Mouse (Mus musculus): ENCODE data around the gene Wdr82.

Wdr82 gene

DNA sequence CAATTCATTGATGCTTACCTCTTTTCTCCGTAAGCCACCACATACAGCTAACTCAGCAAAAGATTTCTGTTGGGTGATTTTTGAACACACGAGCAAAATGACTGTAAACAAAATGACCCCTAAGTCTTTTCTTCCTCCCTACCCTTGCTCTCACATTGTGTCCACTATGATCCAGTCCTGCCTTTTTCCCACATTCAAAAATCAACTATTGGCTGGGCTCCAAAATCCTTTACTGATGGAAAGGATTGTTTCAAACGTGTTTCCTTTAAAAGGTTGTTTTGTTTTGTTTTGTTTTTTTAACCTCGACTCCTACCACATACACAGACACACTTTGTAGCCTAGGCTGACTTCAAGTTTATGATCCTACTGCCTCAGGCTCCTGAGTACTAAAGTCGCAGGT lies 10.3 kb upstream of the Wdr82 start:
- 36% methylated on average over 5 of the region's 5 CpGs for WGBS

DNA sequence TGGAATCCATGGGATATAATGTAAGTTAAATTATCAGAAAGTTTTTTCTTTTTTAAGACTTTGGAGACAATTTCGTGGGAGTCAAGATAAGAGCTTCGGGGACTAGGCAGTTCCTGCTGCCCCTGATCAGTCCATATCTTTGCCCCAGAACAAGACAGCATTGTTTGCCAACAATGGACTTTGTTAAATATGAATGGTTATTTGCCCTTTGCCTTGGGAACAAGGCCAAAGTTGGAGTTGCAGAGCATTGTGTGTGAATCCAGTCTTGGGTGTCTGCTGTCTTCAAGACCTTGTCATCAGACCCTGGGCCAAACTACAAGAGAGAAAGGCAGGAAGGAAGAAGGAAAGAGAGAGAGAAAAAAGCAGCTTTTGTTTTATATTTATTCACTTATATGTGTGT lies 4.0 kb upstream of the Wdr82 start:
- 78% methylated on average over 2 of the region's 2 CpGs for WGBS

DNA sequence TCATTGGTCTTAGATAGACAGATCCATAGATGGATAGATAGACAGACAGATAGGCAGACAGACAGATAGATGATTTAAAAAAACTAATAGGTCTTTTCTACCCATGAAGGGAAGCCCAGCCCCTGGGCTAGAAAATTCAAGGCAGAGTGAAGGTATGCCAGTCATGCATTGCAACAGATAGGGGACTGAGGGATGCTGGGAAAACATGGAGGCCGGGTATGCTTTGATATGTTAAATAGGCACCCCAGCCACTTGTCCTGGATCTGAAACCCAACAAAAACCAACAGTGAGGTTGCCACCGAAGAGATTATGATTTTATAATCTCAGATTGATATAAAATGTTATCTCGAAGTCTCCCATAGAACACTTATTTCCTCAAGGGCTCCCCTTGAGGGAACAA lies 3.5 kb upstream of the Wdr82 start:
- WGBS: 75% methylated on average over 3 of the region's 3 CpGs

DNA sequence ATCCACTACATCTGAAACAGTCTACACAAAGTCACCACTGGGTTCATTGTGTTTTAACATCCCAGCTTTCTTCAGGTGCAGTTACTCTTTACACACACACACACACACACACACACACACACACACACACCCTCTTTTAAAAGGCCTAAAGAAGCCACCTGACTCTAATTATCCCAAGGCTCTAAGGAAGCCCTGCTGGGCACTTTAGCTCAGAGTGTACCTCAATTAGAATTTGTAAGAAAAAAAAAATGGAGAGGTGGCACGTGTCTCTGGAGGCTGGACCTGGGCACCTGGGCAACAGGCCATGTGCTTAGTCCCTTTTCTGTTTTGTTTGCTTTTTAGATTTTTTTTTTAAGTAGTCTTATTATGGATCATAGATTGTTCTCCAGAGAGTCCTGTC lies 3.0 kb upstream of the Wdr82 start:
- 34% methylated on average over 1 of the region's 1 CpGs for whole genome bisulfite sequencing

DNA sequence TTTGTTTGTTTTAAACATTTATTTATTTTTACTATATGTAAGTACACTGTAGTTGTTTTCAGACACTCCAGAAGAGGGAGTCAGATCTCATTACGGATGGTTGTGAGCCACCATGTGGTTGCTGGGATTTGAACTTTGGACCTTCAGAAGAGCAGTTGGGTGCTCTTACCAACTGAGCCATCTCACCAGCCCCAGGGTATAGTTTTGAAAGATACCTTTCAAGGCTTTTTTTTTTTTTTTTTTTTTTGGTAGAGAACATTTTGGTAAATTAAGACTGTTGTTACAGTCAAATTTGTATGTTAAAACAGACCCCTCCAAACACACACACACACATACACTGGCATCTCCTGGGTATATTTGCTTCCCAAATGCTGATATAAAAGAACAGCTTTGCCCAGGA lies 1.7 kb upstream of the Wdr82 start:
- WGBS: 61% methylated on average over 1 of the region's 1 CpGs

DNA sequence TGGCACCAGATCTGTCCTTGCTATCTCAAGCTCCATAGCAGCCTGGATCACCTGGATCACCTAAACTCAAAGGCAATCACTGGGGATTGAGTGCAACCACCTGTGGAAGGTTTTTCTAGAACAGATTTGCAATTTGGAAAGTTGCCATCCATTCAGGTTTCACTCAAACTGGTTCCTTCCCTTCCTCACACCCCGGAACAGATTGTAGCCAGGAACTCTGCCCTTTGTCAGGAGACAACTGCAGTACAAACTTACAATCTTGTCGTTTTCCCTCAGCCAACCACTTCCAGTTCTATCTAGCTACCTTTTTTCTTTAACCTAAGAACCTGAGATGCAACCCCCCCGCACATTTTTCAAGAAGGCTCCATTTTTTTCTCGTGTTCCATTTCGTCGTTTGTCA lies 811 bp upstream of the Wdr82 start:
- WGBS: 42% methylated on average over 6 of the region's 6 CpGs

DNA sequence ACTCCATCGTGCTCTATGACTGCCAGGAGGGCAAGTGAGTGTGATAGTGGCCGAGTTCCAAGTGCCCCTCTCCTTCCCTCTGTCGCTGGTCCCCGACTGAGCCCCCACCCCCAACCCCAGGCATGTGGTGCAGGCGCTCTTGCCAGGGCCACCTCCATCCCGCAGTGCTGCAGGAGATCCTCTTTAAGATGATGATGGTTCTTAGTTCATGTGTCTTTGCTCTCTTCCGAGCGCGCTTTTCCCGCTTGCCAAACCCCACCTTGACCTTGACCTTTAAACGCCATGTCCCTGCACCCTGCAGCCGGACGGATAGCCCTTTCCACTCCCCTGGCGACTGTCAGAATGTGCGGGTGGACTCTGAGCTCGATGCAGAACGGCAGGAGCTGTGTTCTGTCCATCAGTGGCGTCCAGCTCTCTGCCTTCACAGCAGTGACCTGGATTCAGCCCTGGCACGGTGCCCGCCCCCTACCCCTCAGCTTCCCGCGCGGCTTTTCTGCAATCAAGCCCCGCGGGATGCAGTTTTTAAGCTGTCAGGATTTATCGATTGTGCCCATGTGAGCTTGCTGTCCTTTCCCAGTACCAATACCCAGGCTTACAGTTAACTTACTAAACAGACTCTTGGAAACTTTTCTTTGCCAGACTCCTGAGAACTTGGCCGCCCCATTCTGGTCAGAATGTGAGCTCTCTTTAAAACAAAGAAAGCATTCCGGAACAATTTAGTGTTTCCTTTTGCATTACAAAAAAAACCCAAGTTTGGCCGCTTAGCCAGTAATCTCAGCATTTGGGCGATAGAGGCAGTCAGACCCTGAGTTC lies 824 bp downstream of the Wdr82 start:
- WGBS: under 1% methylated on average over 30 of the region's 30 CpGs

DNA sequence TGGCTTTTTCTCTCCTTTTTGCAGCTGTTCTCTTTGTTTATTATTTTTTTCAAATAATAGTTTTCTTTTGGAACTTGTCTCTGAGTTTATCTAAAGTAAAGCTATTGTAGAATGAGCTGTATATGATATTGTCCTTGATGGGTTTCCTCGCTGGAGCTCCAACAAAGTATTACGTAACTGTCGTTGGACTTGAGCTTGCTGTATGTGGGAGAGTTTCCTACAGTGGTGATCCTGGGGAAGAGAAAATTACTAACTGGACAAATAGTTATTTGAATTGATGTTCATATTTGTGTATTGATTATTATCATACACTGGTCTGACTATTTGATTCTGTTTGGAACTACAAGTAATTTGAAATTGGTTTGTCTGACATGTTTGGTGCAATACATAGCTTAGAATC lies 1.8 kb downstream of the Wdr82 start:
- WGBS: 5% methylated on average over 3 of the region's 3 CpGs

DNA sequence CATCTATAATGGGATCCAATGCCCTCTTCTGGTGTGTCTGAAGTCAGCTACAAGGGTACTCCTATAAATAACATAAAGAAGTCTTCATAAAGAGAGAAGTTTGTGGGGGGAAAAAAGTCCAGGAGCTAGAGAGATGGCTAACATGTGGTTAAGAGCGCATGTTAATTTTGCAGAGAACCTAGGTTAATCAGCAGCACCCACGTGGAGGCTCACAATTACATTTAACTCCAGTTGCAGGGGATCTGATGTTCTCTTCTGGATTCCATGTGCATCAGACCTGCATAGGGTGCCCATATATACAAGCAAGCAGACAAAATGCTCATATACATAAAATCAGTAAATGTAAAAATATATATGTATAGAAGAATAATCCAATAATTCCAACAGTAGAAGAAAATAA lies 2.6 kb downstream of the Wdr82 start:
- WGBS: 28% methylated on average over 2 of the region's 2 CpGs

DNA sequence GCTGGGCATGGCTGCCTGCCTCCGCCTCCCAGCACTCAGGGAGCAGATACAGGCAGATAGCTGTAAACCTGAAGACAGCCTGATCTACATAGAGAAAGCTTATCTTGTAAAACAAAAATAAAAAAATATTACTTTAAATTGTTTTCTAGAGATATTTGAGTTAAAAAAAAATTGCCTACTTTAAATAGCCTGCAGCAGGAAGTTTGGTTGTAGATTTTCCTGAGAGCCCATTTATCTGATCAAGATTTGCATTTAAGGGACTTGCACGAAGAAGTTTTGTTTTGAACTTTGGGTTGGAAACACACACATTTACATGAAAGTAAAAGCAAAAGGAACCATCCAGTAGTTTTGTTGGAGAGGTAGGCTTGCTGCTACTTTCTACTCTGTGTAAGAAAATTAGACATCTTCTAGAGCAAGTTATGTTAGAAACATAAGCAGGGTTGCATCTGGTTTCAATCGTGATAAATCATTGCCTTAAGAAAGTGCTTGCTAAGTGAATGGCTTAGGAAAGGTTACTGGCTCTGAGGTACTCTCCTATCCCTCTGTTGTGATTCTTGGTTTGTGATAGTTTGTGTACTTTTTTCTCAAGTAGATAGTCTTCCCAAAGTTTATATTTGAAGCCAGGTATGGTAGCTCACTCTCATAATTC lies 4.9 kb downstream of the Wdr82 start:
- 26% methylated on average over 3 of the region's 3 CpGs for WGBS

DNA sequence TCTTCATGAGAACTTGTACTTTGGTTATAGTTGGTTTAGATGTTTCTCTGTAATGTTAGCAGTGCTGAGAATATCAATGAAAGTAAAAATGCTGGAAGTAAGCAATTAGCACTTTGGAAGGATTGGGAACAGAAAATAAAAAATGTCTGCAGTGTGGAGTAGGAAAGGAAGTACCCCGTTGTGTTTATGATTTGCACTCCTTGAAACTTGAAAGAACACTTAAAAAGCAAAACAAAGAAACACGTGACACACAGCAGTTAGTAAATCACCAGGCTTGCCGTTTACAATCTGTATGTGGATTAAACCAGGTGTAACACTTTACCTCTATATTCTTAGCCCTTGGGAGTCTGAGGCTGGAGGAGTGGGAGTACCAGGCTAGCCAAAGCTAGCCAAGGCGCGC lies 6.0 kb downstream of the Wdr82 start:
- 53% methylated on average over 5 of the region's 5 CpGs for WGBS

DNA sequence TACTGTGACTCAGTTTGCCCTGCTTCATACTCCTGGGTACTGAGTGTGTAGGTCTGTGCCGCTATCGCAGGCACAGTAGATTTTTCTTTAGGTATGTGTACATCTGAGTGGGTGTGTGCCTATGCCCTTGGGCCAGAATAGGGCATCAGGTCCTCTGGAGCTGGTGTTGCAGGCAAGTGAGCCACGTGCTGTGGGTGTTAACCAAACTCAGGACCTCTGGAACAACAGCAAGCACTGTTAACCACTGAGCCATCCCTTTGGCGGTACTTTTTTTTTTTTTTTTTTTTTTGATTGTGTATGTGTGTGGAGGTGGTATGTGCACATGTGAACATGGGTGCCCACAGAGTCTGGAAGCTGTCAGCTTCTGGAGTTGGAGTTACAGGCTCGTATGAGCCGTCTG lies 7.1 kb downstream of the Wdr82 start:
- WGBS: 67% methylated on average over 6 of the region's 6 CpGs

DNA sequence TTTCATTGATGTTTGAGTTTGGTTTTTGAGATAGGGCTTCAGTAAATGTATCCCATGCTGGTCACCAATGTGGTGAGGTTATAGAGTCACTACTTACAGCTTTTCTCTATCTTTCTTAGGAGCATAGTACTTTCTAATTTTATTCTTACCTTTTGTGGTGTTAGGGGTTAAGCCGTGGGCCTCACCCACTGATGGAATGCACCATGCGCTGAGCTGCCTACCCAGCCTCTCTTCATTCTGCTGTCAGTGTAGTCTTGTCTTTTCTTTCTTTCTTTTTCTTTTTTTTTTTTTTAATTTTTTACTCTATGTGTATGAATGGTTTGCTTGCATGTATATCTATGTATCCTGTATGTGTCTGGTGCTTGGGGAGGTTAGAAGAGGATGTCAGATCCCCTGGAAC lies 8.7 kb downstream of the Wdr82 start:
- 66% methylated on average over 2 of the region's 2 CpGs for WGBS

DNA sequence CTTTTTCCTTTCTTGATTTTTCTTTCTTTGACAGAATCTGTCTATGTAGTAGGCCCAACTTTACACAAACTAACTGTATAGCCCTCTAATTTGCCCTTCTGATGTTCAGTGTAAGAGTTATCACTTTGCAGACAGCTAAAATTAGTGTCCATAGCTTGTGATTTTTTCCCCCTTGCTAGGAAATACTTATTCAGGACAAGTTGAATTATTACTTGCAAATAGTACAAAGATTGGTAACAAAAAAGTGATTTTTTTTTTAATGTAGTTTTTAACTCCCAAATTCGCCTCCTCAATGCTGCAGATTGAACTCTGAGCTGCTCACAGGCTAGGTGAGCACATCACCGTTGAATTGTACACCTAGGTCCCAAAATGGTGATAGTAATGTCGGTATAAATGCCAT lies 9.2 kb downstream of the Wdr82 start:
- 91% methylated on average over 3 of the region's 3 CpGs for WGBS

DNA sequence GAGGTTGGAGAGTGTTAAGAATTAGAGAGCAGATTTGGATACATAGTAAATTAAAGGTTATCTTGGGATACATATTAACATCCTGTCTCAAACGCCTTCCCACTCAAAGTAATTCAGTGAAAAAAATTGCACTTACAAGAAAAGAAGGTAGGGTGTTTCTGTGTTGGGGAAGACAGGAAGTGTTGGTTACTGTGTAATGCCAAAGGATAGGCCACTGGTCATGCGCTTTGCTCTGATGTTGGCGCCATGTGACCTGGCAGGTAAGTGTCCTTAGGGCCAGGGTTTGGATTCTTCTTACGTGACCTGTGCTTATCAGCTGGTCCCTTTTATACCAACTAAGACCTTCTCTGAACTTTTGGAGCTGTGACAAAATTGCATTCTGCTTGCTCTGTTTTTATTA lies 11.4 kb downstream of the Wdr82 start:
- 77% methylated on average over 4 of the region's 4 CpGs for WGBS

DNA sequence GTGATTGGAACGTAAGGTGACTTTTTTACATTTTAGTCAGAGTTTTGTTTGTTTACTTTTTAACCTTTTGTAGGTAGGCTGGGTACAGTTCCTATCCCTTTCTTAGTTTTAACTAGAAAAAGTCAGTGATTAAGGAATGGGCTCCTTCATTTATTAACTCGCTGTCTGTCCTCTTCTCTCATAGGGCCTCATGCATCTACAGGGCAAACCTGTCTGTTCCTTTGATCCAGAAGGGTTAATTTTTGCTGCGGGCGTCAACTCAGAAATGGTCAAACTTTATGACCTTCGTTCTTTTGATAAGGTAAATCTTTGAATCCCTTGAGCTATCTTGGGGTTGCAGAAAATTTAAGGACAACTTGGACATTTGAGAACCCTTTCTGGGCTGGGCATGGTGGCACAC lies 13.3 kb downstream of the Wdr82 start:
- 93% methylated on average over 5 of the region's 5 CpGs for WGBS

DNA sequence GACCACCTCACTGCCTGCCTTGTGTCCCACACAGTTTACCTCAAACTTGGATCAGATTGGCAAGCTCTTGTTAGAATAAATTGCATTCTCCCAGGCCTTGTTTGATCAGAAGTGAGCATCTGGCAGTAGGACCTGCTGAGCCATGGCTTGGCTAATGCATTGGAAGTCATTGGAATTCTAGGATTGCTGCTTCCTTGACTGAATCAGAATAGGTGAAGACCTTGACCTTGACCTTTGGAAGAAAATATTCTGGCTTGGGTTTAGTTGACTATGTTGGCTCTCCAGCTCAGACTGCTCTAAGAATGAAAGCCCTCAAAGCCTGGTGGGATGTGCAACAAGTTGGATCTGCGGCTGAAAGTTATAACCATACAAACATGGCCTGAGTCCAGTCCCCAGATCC lies 20.6 kb downstream of the Wdr82 start:
- WGBS: 77% methylated on average over 1 of the region's 1 CpGs

DNA sequence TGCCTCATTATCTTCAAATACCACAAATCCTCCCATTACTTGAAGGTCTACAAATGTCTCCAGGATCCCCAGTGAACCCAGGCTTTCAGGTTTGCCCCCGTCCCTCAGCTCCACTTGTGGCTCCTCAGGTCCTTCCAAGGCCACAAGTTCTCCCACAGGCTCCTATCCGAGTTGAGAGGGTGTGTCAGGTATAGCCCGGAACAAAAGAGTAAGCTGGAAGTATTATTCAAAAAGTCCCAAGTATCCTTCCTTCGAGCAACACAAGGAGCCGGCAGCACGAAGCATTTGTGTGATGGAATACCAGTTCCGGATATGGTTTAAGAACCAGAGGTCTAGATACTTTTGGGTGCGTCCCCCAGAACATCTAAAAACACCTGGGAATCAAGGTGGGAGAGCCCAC lies 21.3 kb downstream of the Wdr82 start:
- WGBS: 89% methylated on average over 8 of the region's 8 CpGs

DNA sequence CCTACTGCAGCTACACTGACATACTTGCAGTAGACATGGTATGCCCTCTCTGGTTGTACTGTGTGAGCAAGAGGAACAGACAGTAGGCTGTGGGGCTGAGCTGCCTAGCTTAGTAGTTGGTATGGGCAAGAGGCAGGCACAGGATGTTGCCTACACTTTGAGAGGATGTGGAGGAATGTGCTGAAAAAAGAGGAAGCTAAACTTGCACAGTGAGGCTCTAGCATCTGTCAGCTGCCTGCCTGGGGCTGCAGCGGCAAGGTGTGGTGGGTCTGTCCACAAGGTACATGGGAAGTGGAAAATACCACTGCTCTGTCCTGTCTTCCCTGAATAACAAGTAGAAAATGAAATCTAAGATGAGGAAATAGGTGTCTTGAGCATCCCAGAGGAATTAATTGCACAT lies 22.3 kb downstream of the Wdr82 start:
- 58% methylated on average over 1 of the region's 1 CpGs for WGBS

DNA sequence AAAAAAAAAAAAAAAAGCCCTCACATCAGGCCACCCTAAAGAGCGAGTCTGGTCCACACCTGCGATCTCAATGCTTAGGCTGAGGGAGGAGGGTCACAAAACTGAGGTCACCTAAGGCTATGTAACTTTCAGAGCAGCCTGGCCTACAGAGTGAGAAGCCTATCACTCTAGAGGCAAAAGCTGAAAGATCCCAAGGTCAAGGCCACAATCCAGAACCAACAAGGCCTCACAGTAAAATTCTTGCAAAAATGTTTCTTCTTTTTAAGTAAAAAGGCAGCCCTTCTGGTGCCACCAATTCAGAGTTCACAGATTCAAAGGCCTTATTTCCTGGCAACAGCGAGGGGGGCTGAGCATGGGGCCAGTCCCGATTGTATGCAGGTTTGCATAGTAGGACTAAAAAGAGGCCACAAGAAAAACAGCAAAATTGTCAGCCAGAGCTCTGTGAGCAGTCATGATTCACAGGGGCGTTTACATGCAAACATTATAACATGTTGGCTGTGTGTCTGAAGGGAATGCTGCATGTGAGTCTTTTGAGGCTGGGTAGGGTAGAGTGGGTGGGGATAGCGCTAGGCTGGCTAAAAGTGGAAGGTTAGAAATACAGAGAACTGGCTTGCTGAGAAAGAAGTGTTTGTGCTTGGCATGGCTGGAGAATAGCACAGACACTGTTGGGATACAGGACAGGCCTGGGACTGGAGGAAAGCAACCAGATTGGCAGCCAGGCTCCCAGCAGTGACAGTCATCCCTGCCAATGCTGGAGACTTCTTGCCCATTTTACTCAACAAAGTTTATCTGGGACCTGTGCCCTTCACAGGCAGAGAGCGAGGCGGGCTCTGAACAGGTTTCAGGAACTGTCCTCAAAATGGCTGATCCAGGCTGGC lies 23.4 kb downstream of the Wdr82 start:
- WGBS: 58% methylated on average over 8 of the region's 8 CpGs

DNA sequence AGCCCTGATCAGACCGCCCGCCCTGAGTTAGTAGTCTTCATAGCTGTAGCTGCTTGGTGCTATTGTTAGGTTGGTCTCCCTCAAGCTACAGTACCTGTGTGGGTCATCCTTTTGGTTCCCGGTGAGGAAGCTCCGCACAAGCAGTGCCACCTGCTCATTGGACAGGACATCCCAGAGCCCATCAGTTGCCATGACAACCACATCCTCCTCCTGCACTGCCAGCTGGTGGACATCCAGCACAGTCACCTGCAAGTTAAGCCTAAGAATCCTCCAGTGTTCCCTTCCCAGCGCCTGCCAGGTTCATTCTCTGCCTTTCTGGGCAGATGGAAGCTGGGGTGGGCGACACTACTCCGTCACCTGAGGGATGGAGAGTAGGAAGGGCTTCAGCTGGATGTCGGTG lies 25.0 kb downstream of the Wdr82 start:
- 69% methylated on average over 8 of the region's 8 CpGs for WGBS

DNA sequence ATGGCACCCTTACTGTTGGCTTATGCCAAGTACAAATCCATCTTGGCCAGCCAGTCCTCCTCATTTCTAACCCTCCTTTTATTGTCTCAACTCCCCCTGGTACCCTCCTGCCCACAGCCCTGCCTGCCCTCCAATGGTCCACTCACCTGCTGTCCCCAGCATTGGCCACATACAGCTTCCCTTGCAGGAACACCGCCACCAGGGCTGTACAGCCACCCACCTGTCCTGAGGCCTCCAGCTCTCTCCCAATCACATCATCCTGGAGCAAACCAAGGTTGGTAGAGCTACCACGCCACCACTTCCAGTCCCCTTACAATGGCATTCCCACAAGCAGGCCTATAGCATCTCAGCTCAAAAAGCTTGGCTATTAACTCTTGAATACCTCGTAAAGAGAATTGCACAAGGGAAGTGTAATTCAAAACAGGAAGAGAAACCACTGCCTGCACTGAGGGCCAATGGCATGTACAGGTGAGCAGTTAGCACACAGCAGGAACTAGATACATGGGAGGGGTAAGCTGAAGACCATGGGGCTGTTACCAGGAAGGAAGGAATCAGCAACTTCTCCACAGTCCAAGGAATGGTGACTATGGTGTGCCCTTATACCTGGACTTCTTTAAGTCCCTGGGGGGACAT lies 26.5 kb downstream of the Wdr82 start:
- WGBS: 90% methylated on average over 3 of the region's 3 CpGs

All from cerebral cortex, adult 2 months (tissue).